Mouse (Mus musculus): ENCODE data around the gene Psme2.

- TF ChIP-seq CTCF (IDR thresholded peaks at IDR 0.05; ENCODE audit: borderline replicate concordance, control insufficient read depth, extremely low read depth, insufficient read depth, low read length, poor library complexity) (no peak), POLR2A (IDR thresholded peaks at IDR 0.05; ENCODE audit: control insufficient read depth, extremely low read depth, insufficient read depth, low read length, poor library complexity) (no peak)
Observed at GRCm38 (mm10) chr14:55634874-55635522, 44.1 kb upstream of the Psme2 start.
